Mouse (Mus musculus): ENCODE measurements around the gene Oser1.
A peak's percentile ranks its signal among the peaks of the same experiment; 100 is the strongest.
"Not testable (repeated sequence)": the region's sequence is repeated elsewhere in the genome, so short reads cannot be mapped to it uniquely, and the experiment has no call there.

Oser1 gene

DNA sequence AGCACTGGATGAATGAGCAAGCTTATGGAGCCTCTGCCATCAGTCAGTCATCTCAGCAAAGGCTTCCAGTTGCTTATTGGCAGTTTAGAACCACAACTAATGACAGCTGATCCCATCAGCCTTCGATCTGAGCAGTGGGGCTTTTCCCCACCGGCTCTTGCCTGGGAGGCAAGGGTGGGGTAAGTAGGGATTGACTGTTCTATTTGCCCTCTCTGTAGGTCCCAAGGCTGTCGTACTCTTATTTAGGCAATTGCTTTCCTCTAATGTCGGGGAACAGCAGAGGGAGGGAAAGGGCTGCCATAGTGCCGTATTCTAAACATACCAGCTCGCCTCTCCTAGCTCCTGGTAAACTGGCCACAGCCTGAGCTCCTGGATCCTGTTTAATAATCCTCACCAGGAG, at the start of gene Oser1:
Oser1 (minus strand) TSS at position 101 of the 400 bp plus-strand sequence.
- no peak for DNase-seq (ENCODE audit: low spot score)

DNA sequence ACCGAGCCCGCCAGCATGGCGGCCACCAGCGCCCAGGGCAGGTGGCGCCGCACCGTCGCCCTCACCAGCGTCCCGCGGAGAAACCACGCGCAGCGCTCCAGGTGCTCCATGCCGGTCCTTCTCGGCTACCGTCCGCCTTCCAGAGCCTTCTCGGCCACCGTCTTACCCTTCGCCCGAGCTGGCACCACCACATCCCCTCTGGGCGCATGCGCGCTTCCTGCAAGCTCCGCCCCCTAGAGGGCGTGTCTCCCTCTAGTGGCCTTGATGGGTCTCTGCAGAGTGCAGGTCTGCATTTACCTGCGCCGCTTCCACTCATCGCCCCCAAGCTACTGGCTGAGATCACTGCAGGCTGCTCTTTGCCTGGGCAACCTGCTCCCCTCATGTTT, 48.0 kb upstream of the Oser1 start, which contains the start of gene Fitm2:
Fitm2 (minus strand) TSS at position 164 of the 386 bp plus-strand sequence.
- peak; percentile 94 for DNase-seq (ENCODE audit: low spot score)

DNA sequence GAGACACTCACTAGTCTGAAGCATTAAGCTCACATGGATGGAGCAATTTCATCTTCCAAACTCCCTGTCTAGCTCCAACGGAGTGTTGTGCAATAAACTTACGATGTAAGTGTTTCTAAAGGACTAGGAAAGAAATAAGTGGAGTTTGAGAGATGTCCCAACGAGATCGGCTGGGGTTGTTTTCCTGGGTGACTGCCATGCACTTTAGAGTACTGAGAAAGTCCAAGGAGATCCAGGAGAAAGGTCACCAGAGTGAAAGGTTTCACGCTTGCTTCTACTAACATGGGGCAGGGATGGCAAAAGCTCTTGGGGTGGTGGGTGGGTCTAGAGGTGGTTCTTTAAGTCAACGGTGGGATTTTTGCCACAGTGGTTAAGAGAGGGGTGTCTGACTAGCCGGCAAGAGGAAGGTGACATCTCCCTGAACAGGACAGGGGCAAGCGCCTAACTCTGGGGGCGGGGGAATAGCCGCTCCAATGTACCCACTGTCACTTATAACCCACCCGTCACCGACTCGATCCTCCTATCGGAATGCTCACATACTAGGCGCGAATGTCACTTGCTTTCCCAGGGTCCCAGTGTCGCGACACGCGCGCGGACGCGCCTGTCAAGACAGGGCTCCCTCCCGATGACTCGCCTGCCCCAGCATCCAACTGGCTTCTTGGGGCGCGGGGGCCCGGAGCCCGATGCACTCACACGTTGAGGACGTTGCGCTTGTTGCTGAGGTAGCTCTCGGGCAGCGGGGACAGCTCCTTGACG, 47.4 kb upstream of the Oser1 start:
- no peak for DNase-seq (ENCODE audit: low spot score)

DNA sequence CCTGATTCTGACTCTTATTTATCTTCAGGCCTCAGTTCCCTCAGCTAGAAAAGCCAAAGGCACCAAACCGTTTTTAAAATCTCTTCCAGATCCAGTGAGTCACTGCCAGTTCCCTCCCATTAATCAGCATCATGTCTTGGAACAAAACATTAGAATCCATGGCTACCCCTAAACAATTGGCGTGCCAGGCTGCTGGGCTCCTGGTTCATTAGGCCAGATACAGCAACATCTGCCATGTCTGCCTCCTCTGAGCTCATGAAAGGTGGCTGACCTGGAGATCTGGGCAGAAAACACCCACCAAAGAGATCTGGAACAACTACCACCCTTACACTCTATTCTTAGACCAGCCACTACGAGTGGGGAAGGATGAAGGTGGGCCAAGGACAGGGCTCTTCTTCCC, 46.6 kb upstream of the Oser1 start:
- no peak for DNase-seq (ENCODE audit: low spot score)

DNA sequence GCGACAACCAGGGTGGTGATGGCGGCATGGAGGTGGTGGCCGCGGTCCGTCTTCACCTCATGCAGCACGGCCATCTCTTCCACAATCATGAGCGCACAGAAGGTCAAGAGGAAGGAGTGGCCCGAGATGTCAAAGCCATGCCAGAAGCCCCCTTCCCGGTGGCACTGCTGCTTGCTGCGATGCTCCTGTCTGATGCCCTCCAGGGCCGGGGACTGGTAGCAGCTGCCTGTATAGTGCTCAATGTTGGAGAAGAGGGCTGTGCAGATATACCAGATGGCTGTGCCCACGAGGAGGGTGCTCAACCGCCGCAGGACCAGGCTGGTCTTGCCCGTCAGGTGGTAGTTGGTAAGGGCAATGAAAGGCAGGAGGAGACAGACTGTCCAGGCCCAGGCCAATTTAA, 45.2 kb upstream of the Oser1 start:
- no peak for DNase-seq (ENCODE audit: low spot score)

DNA sequence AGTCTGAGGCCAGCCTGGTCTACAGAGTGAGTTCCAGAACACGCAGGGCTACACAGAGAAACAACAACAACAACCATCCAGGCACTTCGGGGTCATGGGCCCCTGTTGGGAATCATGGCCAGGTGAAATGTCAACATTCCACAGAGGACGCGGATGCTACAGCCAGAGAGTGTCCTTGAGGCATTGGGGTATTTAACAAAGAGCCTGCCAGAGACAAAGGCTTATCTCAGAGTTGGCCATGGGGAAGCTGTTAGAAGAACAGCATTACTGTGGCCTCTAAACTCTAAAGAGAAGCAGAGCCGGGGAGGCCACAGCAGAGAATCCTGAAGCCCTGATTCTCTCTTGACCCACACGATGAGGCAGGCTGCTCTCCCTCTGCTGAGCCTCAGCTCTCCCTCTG, 44.4 kb upstream of the Oser1 start:
- no peak for DNase-seq (ENCODE audit: low spot score)

DNA sequence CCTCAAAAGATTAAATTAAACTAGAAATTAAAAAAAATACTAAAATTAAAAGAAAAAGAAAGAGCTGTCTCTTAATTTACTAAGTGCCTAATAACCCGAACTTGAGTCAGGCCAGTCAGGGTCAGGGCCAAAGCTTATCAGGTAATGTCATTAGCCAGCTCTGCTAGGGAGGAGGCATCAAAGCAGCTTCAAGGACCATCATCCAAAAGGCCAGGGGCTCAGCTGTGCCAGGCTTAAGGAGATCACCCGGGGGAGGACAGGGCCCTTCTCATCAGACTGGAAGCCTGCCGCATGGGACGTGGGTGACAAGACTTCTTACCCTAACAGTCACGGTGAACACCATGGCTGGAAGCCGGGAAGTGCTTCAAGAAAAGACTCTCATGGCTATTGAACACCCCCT, 43.1 kb upstream of the Oser1 start:
- no peak for DNase-seq (ENCODE audit: low spot score)

DNA sequence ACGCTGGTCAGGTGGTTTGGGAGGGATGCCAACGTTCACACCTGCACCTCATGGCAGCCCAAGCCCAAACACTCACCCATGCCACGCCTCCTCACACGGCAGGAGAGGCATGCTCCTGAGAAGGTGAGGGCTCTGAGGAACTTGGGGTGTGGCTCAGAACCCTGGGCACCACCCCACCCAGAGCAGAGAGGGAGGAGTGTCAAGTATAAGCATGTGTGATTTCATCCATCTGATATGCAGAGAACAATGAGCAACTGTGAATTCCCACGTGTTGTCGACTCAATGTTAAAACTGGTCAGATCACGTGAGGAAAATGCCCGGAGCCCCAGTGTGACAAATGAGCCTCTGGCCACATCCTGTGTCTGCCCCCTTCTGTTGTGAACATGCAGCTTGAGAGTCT, 42.3 kb upstream of the Oser1 start:
- DNase-seq (ENCODE audit: low spot score), result no peak

DNA sequence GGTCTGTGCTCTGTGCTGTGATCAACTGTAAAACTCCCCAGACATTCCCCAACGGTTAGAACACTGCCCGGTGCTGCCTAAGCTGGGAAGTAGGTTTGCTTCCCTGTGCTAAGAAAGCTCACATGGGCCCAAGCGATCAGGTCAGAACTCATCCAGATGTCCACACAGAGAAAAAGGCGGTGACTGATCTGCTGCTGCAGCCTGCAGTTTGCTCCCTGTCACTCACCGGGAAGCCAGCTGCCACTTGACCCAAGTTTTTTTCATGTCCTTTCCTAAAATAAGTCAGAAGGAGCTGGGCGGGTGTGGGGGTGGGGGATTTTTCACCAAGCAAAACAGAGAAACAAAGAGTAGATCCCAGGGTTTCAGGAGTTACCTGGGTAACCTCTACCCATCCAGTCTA, 40.1 kb upstream of the Oser1 start:
- no peak for DNase-seq (ENCODE audit: low spot score)

DNA sequence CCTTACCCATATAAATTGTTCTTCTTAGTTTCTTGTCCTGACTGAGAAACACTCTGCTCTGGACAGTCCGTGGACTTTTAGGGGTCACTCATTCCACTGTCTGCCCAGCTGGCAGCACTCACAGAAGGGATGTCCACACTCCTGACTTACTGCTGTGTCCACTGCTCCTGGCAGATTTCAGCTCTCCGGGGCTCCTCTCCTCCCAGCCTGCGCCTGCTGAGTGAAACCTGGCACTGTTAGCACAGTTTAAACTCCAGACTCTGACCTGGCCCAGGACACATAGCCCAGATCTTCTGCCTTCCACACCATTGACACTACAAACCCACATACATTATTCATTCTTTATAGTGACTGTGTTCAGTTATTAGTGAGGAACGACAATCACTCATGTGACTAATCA, 39.5 kb upstream of the Oser1 start:
- no peak for DNase-seq (ENCODE audit: low spot score)

DNA sequence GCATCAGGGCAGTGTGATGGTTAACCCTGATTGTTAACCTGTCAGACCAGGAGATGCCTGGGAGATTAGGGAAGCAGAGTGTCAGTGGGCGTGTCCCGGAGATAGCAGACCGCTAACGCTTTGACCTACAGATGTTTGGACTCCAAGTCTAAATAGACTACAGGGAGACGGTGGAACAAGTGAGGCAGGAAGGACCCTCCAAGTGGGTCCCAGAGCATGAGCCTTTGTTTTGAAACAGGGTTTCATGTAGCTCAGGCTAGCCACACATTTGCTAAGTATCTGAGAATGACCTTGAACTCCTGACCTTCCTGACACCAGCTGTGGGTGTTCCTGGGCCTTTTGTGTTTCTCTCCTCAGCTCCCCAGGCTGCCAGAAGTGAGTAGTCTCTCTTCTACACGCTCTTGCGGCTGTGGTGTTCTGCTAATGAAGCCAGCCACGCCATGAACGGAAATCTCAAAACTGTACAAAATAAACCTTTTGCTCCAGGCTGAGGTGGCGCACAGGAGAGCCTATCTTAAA, 38.8 kb upstream of the Oser1 start:
- DNase-seq (ENCODE audit: low spot score), result no peak

DNA sequence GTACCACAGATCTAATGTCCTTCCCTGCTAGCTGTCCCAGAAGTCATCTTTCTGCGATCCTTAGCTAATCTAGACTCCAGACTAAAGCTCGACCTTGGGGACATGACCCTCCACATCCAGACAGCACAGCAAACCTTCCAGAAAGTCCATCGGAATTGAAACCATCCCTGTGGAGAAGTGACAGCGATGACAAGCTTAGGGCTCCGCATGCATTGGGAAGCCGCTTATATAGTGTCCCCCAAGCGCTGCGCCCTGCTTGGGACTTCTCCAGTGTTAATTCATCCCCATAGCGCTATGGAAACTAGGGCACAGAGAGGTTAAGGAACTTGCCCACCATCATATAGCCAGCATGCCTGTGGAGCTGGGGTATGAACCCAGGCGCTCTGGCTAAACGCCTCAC, 38.3 kb upstream of the Oser1 start:
- DNase-seq (ENCODE audit: low spot score), result no peak

DNA sequence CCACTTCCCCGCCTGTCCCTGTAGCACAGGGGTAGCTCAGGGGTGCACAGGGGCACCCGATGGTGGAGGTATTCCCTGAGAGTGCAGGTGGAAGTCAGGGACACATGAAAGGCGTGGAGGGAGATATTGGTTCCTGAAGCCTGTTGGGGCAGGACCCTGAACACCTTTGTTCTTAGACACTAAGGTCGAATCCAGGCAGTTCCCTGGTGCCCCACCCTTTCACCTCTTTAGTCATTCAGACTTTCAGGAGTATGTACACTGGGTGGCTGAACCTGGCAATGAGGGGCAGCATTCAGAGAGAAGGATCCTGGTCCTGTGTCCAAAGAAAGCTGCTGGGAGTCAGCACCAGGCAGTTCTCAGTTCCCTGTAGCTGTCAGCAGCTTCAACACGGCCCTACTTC, 37.9 kb upstream of the Oser1 start:
- DNase-seq (ENCODE audit: low spot score), result no peak

DNA sequence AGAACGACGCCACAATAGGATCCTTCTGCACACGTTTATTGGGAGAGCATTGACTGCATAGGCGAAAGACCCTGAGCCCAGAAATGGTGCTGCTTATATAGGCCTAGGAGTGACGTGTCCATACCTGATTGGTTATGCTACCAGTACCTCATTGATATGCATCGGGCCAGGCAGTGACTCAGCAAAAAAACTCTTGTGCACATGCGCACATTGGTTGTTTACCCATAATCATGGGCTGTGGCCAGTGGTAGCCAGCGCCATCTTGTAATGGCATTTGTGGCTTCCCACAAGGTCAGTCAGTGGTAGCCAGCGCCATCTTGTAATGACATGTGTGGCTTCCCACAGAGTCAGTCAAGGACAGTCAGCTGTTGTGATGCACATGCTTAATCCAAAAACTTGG, 36.8 kb upstream of the Oser1 start:
- not testable (repeated sequence) for DNase-seq (ENCODE audit: low spot score)

DNA sequence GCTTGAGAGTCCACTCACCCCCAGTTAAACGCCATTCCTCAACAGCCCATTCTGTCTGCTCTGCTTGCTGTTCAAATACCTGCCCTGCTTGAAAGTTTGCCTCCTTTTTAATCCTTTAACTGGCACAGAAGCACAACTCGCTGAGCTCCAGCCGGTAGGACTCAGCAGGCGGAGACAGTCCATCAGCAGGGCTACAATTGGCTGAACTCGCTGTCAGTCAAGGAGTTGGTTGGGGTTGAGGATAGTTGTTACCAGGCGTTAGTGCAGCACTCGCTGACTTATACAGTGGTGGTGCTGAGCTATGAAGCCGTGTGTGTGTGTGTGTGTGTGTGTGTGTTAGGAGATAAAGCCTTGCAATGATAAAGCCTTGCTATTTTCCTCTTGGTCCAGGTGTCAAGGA, 36.1 kb upstream of the Oser1 start:
- DNase-seq (ENCODE audit: low spot score), result no peak

DNA sequence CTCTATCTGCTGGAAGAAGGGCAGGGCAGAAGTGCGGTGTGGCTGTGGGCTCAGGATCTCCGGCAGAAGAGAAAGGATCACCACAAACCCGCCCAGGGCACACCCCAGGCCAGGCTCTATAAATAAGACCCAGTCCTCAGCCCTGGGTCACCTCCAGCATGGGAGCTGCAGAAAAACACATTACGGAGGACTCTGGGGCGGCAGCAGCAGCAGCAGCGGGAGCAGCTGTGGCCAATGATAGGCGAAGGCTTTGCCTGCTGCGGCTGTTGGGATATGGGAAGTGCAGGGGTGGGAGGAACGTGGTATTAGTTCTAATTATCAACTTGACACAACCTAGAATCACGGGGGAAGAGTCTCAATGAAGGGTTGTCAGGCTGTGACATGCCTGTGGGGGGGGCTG, 34.9 kb upstream of the Oser1 start:
- no peak for DNase-seq (ENCODE audit: low spot score)

DNA sequence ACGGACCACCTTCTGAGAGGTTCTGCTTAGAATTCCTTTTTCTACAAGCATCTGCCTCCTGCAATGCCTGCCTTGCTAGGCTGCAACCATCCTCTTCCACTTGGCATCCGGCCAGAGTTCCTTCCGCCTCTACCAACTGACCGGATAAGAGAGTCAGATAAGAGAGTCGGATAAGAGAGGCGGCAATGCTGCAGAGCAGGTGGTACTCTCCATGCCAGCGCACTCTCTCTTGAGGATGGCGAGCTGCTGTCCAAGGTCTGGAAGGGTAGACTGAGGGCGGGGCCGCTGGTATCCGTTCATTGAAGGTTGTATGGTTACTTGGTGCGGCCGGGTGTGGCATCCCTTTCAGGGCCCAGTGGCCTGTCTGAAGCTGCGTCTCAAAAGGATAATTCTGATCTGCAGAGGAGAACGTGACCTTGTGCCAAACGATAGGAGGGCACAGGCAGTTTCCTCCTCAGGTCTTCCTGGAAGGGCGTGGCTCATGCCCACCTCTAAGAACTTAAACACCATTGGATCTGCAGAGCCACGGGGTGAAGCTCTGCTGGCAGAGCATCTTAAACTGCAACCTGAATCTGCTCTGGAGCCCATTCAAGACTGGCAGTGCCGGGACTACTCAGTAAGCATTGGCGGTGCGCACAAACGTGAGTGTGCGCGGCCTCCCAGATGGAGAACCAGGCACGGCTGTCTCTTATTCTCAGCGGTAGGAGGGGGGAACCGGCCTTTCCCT, 34.2 kb upstream of the Oser1 start:
- DNase-seq (ENCODE audit: low spot score), result no peak

DNA sequence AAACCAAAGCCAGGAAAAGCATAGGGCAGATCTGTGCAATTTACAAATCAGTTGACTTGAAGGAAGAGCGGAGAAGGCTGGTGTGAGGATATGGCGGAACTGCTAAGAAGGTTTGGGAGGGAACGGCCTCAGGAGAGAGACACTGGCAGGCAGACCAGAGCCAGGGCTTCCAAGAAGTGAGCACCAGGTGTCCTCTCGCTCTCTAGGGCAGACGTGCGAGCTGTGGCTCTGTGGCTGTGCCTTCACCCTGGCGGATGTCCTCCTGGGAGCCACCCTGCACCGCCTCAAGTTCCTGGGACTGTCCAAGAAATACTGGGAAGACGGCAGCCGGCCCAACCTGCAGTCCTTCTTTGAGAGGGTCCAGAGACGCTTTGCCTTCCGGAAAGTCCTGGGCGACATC, 28.9 kb upstream of the Oser1 start:
- DNase-seq (ENCODE audit: low spot score), result no peak

DNA sequence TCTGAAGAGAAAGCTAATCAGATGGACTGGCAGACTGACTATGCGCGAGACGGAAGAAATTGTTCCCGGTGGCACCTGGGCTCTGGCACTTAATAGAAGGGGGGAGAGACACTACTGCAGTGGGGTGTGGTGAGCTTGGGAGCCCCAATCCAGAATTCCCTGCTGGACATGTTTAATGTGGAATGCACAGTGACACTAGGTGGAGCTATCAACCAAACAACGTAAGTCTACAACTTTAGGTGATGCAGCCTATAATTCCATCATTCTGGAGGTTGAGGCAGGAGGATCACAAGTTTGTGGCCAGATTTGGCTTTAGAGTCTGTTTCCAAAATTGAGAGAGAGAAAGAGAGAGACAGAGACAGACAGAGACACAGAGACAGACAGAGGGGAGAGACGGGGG, 28.2 kb upstream of the Oser1 start:
- DNase-seq (ENCODE audit: low spot score), result no peak

DNA sequence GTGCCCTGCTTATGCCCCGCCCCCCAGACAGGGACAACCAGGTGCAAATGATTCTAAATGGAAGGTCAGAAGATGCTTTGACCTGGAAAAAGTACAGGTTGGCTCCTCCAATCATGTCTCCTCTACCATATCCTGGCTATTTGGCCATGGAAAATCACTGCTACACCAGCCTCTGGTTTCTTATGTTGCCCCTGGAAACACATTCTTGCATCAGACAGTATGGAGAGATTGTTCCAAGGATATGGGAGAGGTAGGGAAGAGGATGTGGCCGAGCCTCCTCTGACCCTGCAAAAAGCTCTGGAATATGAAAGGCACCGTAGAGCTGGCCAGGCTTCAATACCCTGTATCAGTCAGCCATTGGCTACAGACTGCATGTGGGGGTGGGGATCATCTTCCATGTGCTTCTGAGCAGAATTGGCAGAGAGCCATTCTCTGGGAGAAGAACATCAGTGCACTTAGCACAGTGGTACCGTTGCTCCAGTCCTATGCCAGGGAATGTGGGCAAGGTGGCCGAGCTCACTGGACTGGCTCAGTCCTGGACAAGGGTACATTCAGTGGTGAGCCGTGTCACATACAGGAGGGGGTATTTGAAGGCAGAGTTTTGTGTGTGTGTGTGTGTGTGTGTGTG, 26.3 kb upstream of the Oser1 start:
- DNase-seq (ENCODE audit: low spot score), result no peak

DNA sequence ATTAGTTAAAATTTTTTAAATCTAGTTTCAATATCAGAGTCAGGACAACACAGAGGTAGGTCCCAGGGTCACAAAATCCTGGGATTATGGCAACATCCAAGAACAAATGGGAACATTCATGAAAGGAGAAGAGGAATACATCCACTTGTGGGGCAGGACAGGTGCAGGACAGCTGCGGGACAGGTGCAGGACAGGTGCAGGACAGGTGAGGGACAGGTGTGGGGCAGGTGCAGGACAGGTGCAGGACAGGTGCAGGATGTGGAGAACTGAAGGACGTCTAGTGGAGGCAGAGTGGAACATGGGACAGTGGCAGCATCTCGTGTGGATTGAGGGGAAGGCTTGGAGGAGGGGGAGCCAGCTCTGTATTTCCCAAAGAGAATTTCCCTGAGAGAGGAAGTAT, 24.8 kb upstream of the Oser1 start:
- DNase-seq (ENCODE audit: low spot score), result no peak

DNA sequence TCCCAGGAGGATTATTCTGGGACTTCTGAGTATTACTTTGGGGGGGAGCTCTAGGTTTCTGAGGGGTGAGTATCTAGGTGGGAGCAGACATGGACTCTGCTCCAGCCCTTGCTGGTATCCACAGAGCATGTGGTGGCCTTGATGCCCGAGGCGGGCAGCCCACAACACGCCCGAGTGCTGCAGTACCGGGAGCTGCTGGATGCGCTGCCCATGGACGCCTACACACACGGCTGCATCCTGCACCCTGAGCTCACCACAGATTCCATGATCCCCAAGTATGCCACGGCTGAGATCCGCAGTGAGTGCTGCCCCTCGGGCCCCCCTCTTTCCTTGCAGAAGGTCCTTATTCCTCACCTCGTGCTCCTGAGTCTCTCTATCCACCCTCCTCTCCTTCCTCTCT, 22.9 kb upstream of the Oser1 start:
- no peak for DNase-seq (ENCODE audit: low spot score)

DNA sequence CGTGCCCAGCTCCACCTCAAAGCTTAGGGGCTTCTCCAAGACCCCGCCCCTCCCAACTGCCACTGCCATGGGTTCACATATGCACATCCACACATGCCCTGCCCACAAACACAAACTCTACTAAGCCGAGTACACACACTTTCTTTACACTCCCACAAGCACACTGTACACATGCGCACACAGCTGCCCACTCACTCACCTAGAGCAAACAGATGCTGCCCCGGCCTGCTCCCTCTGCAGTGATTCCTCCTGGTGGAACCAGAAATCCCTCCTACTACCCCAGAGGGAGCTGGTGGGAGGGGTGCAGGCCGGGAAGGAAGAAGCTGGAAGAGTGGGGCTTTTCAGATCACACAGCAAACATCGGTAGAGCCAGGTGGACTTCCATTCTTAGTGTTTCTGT, 19.5 kb upstream of the Oser1 start:
- no peak for DNase-seq (ENCODE audit: low spot score)
